Mouse (Mus musculus) induced T-regulatory cell, adult 2 months (primary cell): ENCODE results near the gene Gm2431.

Experiments
- DNase-seq: peaks from one replicate; pipeline ENCODE4 v3.0.0-alpha.2; 2012; ENCODE audit warnings: low read depth

Gene Gm2431

GRCm38 (mm10) chr7:142211559-142211958 lies 46.6 kb downstream of the Gm2431 start, which contains the start of gene Gm7579:
Gene Gm7579, plus strand, starts transcription at chr7:142211859.
- DNase-seq = no peak
